Mouse (Mus musculus) liver (tissue): ENCODE data around the gene Slc5a1.

ENCODE experiments used
- DNase-seq: peaks from one replicate; pipeline ENCODE4 v3.0.0-alpha.2; 2020; ENCODE audit warnings: mixed read lengths

Slc5a1 gene

GRCm38 (mm10) chr5:33104025-33104481 is at the start of gene Slc5a1:
Gene Slc5a1 (plus strand): TSS chr5:33104219.
- DNase-seq = no peak

GRCm38 (mm10) chr5:33056126-33056765 is 47.8 kb upstream of the Slc5a1 start:
- no peak for DNase-seq

- DNase-seq = no peak
These were observed 33.9 kb upstream of the Slc5a1 start for GRCm38 (mm10) chr5:33070071-33070470.

GRCm38 (mm10) chr5:33076490-33077191 is 27.4 kb upstream of the Slc5a1 start:
- DNase-seq = no peak

GRCm38 (mm10) chr5:33082896-33083295 is 21.1 kb upstream of the Slc5a1 start:
- DNase-seq = no peak

- DNase-seq = no peak
These were observed 19.4 kb upstream of the Slc5a1 start for GRCm38 (mm10) chr5:33084599-33084998.

GRCm38 (mm10) chr5:33091342-33091741 is 12.7 kb upstream of the Slc5a1 start:
- DNase-seq = no peak

GRCm38 (mm10) chr5:33095315-33095714 is 8.7 kb upstream of the Slc5a1 start:
- no peak for DNase-seq

- DNase-seq = no peak
These were observed 1.5 kb upstream of the Slc5a1 start for GRCm38 (mm10) chr5:33102369-33103055.

- DNase-seq = no peak
These were observed 857 bp downstream of the Slc5a1 start for GRCm38 (mm10) chr5:33104876-33105275.

- DNase-seq = no peak
These were observed 1.6 kb downstream of the Slc5a1 start for GRCm38 (mm10) chr5:33105660-33106059.

- DNase-seq = no peak
These were observed 3.0 kb downstream of the Slc5a1 start for GRCm38 (mm10) chr5:33107056-33107455.

GRCm38 (mm10) chr5:33107778-33108405 is 3.9 kb downstream of the Slc5a1 start:
- DNase-seq = no peak

- no peak for DNase-seq
These were observed 17.9 kb downstream of the Slc5a1 start for GRCm38 (mm10) chr5:33121871-33122315.

GRCm38 (mm10) chr5:33123658-33124057 is 19.6 kb downstream of the Slc5a1 start:
- no peak for DNase-seq

- no peak for DNase-seq
These were observed 21.3 kb downstream of the Slc5a1 start for GRCm38 (mm10) chr5:33125318-33125717.

GRCm38 (mm10) chr5:33134132-33134531 is 30.1 kb downstream of the Slc5a1 start:
- DNase-seq = no peak

- DNase-seq = no peak
These were observed 31.6 kb downstream of the Slc5a1 start for GRCm38 (mm10) chr5:33135611-33136010.

GRCm38 (mm10) chr5:33142790-33143455 is 38.9 kb downstream of the Slc5a1 start:
- no peak for DNase-seq

GRCm38 (mm10) chr5:33144025-33144424 is 40.0 kb downstream of the Slc5a1 start:
- DNase-seq = peak; percentile 19

- DNase-seq = no peak
These were observed 42.8 kb downstream of the Slc5a1 start for GRCm38 (mm10) chr5:33146837-33147236.

GRCm38 (mm10) chr5:33147691-33148090 is 43.7 kb downstream of the Slc5a1 start:
- DNase-seq = no peak

GRCm38 (mm10) chr5:33193567-33193966 is 89.5 kb downstream of the Slc5a1 start:
- no peak for DNase-seq
